Mouse (Mus musculus) limb, embryonic 14.5 days (tissue): ENCODE data around the gene Plac9a. TPM values are rescaled to one million over a fixed set of nuclear protein-coding genes. Genes with fewer than 3 reads are reported as not detected.

ENCODE experiments used
- ATAC-seq: fragments of 200-750 bp; cut with Nextera tagmentation; 2 replicates; pipeline ENCODE4 v1.8.0; 2017; ENCODE audit warnings: low read depth, moderate number of reproducible peaks, moderate TSS enrichment; ENCODE audit not compliant: low FRiP score
- DNase-seq: peaks from one replicate; pipeline ENCODE4 v3.0.0-alpha.2; 2015; ENCODE audit warnings: low spot score
- H3K27ac ChIP-seq: fragments of 300-500 bp; sonication (generic); replicated peaks from 2 replicates; pipeline ENCODE4 v1.5.1; 2014; ENCODE audit warnings: low read depth, mild to moderate bottlenecking, low read length, moderate library complexity, mixed read lengths
- H3K27me3 ChIP-seq: fragments of 300-500 bp; sonication (generic); 2 replicates; pipeline ENCODE4 v1.6.1; 2014; ENCODE audit warnings: low read length, mixed read lengths; ENCODE audit not compliant: control insufficient read depth, insufficient read depth
- H3K36me3 ChIP-seq: fragments of 300-500 bp; sonication (generic); 2 replicates; pipeline ENCODE4 v1.6.1; 2014; ENCODE audit warnings: mild to moderate bottlenecking, low read length, moderate library complexity, mixed read lengths; ENCODE audit not compliant: control insufficient read depth, insufficient read depth
- H3K4me1 ChIP-seq: fragments of 300-500 bp; sonication (generic); 2 replicates; pipeline ENCODE4 v1.6.1; 2014; ENCODE audit warnings: antibody characterized with exemption, low read length, mixed read lengths; ENCODE audit not compliant: control insufficient read depth, insufficient read depth
- H3K4me2 ChIP-seq: fragments of 300-500 bp; sonication (generic); replicated peaks from 2 replicates; pipeline ENCODE4 v1.6.1; 2014; ENCODE audit warnings: low read depth, mild to moderate bottlenecking, low read length, moderate library complexity; ENCODE audit not compliant: severe bottlenecking
- H3K4me3 ChIP-seq: fragments of 300-500 bp; sonication (generic); replicated peaks from 2 replicates; pipeline ENCODE4 v1.5.1; 2014; ENCODE audit warnings: low read length
- H3K9ac ChIP-seq: fragments of 300-500 bp; sonication (generic); 2 replicates; pipeline ENCODE4 v1.6.1; 2014; ENCODE audit warnings: mild to moderate bottlenecking, low read depth, low read length, moderate library complexity; ENCODE audit not compliant: severe bottlenecking
- H3K9me3 ChIP-seq: fragments of 300-500 bp; sonication (generic); 2 replicates; pipeline ENCODE4 v1.6.1; 2016; ENCODE audit warnings: low read length; ENCODE audit not compliant: control insufficient read depth
- POLR2A ChIP-seq: fragments of 200-500 bp; IDR thresholded peaks from 2 replicates; pipeline ENCODE4 v1.8.0; 2012; ENCODE audit warnings: inconsistent platforms, mild to moderate bottlenecking, moderate library complexity, borderline replicate concordance; ENCODE audit not compliant: insufficient read depth, insufficient read length; ENCODE audit errors: extremely low read depth
- WGBS: fragments of 180-500 bp; shearing (Covaris S2); extraction: QIAGEN DNeasy Blood & Tissue Kit; methylation state at CpG from one replicate; pipeline ENCODE4 v1.1.7; 2014; 5-methylcytosine and 5-hydroxymethylcytosine counted together
- polyA plus RNA-seq, 2 experiments: library from polyadenylated mRNA; depleted of rRNA in 1 of 2; stranded (reverse) in 1 of 2; unstranded in 1 of 2; fragments of >200 nt; fragmentation: Nextera tagmentation in 1 of 2; extraction: Ambion mirVana in 1 of 2; gene quantifications; 2 replicates each; pipeline versions ENCODE4 v1.2.1 to v1.2.3; 2012 to 2014

The Plac9a gene
- polyA plus RNA-seq, 2 experiments = 0.54 to 0.56 TPM

DNA sequence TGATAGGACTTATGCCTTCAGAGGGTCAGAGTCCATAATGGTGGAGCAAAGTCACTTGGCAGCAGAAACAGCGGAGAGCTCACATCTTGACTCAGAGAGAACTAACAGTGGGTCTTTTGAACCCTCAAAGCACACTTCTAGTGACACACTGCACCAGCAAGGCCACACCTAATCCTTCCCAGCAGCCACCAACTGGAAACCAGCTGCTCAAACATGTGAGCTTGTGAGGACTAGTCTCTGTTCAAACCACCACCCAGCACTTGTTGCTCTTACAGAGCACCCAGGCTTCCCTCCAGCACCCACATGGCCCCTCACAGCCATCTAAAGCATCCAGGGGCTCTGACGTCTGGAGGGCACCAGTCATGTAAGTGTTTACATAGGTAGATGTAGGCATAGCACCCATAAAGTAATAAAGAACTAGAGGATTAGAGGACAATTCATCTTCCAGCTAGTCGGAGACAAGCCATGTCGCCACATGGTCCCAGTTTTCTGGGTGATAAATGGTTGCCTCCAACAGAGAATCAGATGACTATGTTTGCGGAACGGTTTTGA is 57.0 kb downstream of the Plac9a start:
- 68% methylated on average over 6 of the region's 6 CpGs for WGBS
- H3K9ac ChIP-seq = no peak overlapping the region
- ATAC-seq (no peak), DNase-seq (no peak)
- no peak overlapping the region for H3K4me3 ChIP-seq
- no peak overlapping the region for H3K4me2 ChIP-seq
- no peaks in the 10 kb centered on the region; the same call in 1 of the 2 replicates for H3K4me1 ChIP-seq
- TF ChIP-seq POLR2A = no peak
- no peaks in the 10 kb centered on the region for H3K9me3 ChIP-seq
- peaks cover 12% of the 10 kb centered on the region for H3K27me3 ChIP-seq
- H3K27ac ChIP-seq = no peak overlapping the region
- H3K36me3 ChIP-seq = no peaks in the 10 kb centered on the region

GRCm38 (mm10) chr14:25844372-25844771 is 58.5 kb downstream of the Plac9a start:
- Histone ChIP-seq H3K4me3 (no peak overlapping the region), H3K9me3 (no peaks in the 10 kb centered on the region), H3K4me2 (no peak overlapping the region), H3K4me1 (no peaks in the 10 kb centered on the region; the same call in 1 of the 2 replicates), H3K27ac (no peak overlapping the region), H3K27me3 (peaks cover 12% of the 10 kb centered on the region), H3K36me3 (no peaks in the 10 kb centered on the region), H3K9ac (no peak overlapping the region)
- 94% methylated on average over 4 of the region's 4 CpGs for WGBS
- ATAC-seq (no peak), DNase-seq (no peak)
- TF ChIP-seq POLR2A = no peak

DNA sequence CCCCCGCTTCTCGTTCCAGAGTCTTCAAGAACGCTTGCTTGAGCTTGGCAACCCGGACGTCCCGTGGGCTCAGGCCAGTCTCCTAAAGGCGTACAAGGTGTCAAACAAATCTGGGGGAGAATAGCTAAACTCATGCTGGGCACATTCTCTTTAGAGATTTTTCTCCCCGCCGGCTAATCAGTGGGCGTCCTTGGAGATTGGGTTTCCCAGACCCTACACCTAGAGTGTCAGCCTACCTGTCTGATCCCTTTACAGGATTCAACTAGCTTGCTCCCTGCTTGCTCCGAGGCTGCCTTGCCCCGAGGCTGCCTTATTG is 60.3 kb downstream of the Plac9a start:
- TF ChIP-seq POLR2A = no peak
- ATAC-seq = no peak
- H3K4me3 ChIP-seq = peak overlapping the region; percentile 74
- 1% methylated on average over 12 of the region's 12 CpGs for WGBS
- no peak for DNase-seq
- no peaks in the 10 kb centered on the region; the same call in 1 of the 2 replicates for H3K4me1 ChIP-seq
- peak overlapping the region; percentile 63 for H3K9ac ChIP-seq
- H3K27ac ChIP-seq = no peak overlapping the region
- H3K27me3 ChIP-seq = peaks cover 12% of the 10 kb centered on the region
- H3K9me3 ChIP-seq = no peaks in the 10 kb centered on the region
- peak overlapping the region; percentile 97 for H3K4me2 ChIP-seq
- no peaks in the 10 kb centered on the region for H3K36me3 ChIP-seq

DNA sequence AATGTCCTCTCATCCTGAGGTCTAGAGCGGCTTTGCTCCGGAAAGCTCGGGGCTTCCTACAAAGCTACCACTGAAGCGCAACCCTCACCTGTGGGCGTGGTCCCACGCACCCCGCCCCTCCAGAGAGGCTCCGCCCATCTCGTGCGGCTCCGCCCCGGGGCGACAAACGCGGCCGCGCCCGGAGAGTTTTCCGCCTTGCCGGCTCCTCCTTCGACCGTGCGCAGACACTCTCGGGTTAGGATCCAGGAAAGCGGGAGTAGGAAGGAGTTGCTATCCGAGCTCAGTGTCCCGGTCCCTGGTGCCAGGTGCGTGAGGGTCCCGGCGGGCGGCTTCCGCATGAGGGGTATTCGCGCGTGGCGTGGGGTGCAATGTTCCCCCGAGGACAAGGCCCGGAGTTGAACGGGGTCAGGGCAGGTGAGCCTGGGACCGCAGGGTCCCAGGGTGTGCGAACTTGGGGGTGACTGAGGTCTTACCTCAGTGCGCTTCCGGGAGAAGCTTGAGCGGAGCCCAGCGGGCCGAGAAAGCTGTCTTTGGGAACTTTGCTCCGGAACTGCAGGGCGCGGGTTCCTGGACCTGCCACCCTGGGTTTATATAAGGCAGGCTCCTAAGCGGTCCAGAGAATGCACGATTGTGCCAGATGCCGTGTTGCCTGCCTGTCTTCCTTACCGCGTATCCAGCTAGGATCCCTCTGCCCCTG is 60.8 kb downstream of the Plac9a start, which contains the start of gene Anxa11:
Gene Anxa11, plus strand, starts transcription at position 166 of the 697 bp plus-strand sequence.
- no peak within 1 kb of the TSS for H3K27ac ChIP-seq

DNA sequence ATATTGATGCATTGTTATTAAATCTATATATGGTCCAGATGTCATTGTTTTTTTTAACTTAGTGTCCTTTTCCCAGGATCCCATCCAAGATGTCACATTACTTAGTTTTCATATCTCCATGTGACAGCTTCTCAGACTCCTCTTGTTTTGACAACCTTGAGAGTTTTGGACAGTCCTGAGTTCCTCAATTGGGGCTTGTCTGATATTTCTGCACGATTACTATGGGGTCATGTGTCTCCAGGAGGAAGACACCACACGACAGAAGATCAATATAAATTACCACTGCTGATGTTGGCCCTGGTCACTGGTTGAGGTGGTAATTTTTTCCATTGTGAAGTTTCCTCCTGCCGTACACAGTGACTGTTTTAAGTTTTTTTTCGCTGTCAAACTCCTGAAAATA is 61.3 kb downstream of the Plac9a start:
- ATAC-seq = peak; percentile 21; the same call in 1 of the 2 replicates
- peak overlapping the region; percentile 97 for H3K4me2 ChIP-seq
- peaks cover 12% of the 10 kb centered on the region for H3K27me3 ChIP-seq
- TF ChIP-seq POLR2A = no peak
- H3K36me3 ChIP-seq = no peaks in the 10 kb centered on the region
- no peaks in the 10 kb centered on the region; the same call in 1 of the 2 replicates for H3K4me1 ChIP-seq
- WGBS = 2% methylated on average over 4 of the region's 4 CpGs
- H3K4me3 ChIP-seq = peak overlapping the region; percentile 74
- DNase-seq = no peak
- no peak overlapping the region for H3K9ac ChIP-seq
- H3K9me3 ChIP-seq = no peaks in the 10 kb centered on the region
- no peak overlapping the region for H3K27ac ChIP-seq

More for the DNA sequence above, 60.8 kb downstream of the Plac9a start, which contains the start of gene Anxa11:
- Histone ChIP-seq H3K4me2 (peak within 1 kb of the TSS; percentile 97), H3K4me1 (no peaks in the 10 kb centered on the region; the same call in 1 of the 2 replicates), H3K36me3 (no peaks in the 10 kb centered on the region), H3K27me3 (peaks cover 12% of the 10 kb centered on the region), H3K9me3 (no peaks in the 10 kb centered on the region), H3K9ac (peak within 1 kb of the TSS; percentile 63), H3K4me3 (peak within 1 kb of the TSS; percentile 74)
- no peak for TF ChIP-seq POLR2A
- DNase-seq = peak; percentile 67
- ATAC-seq = peak; percentile 87
- under 1% methylated on average over 53 of the region's 54 CpGs for WGBS
